Mouse (Mus musculus) stomach, postnatal 0 days (tissue): ENCODE measurements around the gene Rnf19b. TPM values are rescaled to one million over a fixed set of nuclear protein-coding genes. Genes with fewer than 3 reads are reported as not detected.

ENCODE experiments used
- ATAC-seq: fragments of 200-750 bp; cut with Nextera tagmentation; 2 replicates; pipeline ENCODE4 v1.8.0; 2017; ENCODE audit not compliant: low FRiP score, low TSS enrichment
- DNase-seq: peaks from one replicate; pipeline ENCODE4 v3.0.0-alpha.2; 2016; ENCODE audit warnings: low spot score
- H3K27ac ChIP-seq: fragments of 300-500 bp; sonication (generic); replicated peaks from 2 replicates; pipeline ENCODE4 v1.5.1; 2014; ENCODE audit warnings: mild to moderate bottlenecking, control low read depth
- H3K27me3 ChIP-seq: fragments of 300-500 bp; sonication (generic); 2 replicates; pipeline ENCODE4 v1.6.1; 2014; ENCODE audit warnings: low read length; ENCODE audit not compliant: control insufficient read depth, insufficient read depth
- H3K36me3 ChIP-seq: fragments of 300-500 bp; sonication (generic); 2 replicates; pipeline ENCODE4 v1.6.1; 2014; ENCODE audit warnings: low read length, mixed read lengths; ENCODE audit not compliant: control insufficient read depth, insufficient read depth
- H3K4me1 ChIP-seq: fragments of 300-500 bp; sonication (generic); replicated peaks from 2 replicates; pipeline ENCODE4 v1.6.1; 2014; ENCODE audit warnings: antibody characterized with exemption; ENCODE audit not compliant: control insufficient read depth, insufficient read depth
- H3K4me2 ChIP-seq: fragments of 300-500 bp; sonication (generic); replicated peaks from 2 replicates; pipeline ENCODE4 v1.6.1; 2014; ENCODE audit warnings: low read depth, mild to moderate bottlenecking, control low read depth, moderate library complexity
- H3K4me3 ChIP-seq: fragments of 300-500 bp; sonication (generic); 2 replicates; pipeline ENCODE4 v1.5.1; 2014; ENCODE audit warnings: low read depth, low read length, control low read depth
- H3K9ac ChIP-seq: fragments of 300-500 bp; sonication (generic); 2 replicates; pipeline ENCODE4 v1.6.1; 2014; ENCODE audit warnings: mild to moderate bottlenecking, low read length, control low read depth, mixed read lengths
- H3K9me3 ChIP-seq: fragments of 300-500 bp; sonication (generic); 2 replicates; pipeline ENCODE4 v1.6.1; 2016; ENCODE audit warnings: low read length; ENCODE audit not compliant: control insufficient read depth
- CTCF ChIP-seq: IDR thresholded peaks from 2 replicates; pipeline ENCODE4 v1.5.1; 2016; ENCODE audit warnings: antibody characterized with exemption, low read depth, mild to moderate bottlenecking, moderate library complexity
- EP300 ChIP-seq: optimal IDR thresholded peaks from 2 replicates; pipeline ENCODE3; 2016; ENCODE audit warnings: antibody characterized with exemption
- WGBS: fragments of 180-500 bp; shearing (Covaris S2); extraction: QIAGEN DNeasy Blood & Tissue Kit; methylation state at CpG from one replicate; pipeline ENCODE4 v1.1.7; 2014; 5-methylcytosine and 5-hydroxymethylcytosine counted together
- polyA plus RNA-seq: library from polyadenylated mRNA; unstranded; fragments of >200 nt; fragmentation: Nextera tagmentation; extraction: Ambion mirVana; gene quantifications from 2 replicates; pipeline ENCODE4 v1.2.1, GENCODE M21; 2015

The Rnf19b gene
- polyA plus RNA-seq, 1 experiment from 2014 or later, result 7.0 TPM

GRCm38 (mm10) chr4:129110804-129111203 is 52.7 kb downstream of the Rnf19b start:
- Histone ChIP-seq H3K9me3 (no peaks in the 10 kb centered on the region), H3K27me3 (no peaks in the 10 kb centered on the region), H3K27ac (no peak overlapping the region), H3K4me3 (no peak overlapping the region), H3K4me1 (0 out of 2 replicates have a peak, but pooled peaks cover 2% of the 10 kb centered on the region), H3K36me3 (no peaks in the 10 kb centered on the region), H3K9ac (no peak overlapping the region), H3K4me2 (no peak overlapping the region)
- WGBS, result 85% methylated on average over 6 of the region's 6 CpGs
- ATAC-seq (no peak), DNase-seq (no peak)
- TF ChIP-seq EP300 (no peak), CTCF (no peak)

GRCm38 (mm10) chr4:129111350-129111749 is 53.3 kb downstream of the Rnf19b start:
- Histone ChIP-seq H3K9ac (no peak overlapping the region), H3K27me3 (no peaks in the 10 kb centered on the region), H3K27ac (no peak overlapping the region), H3K4me2 (no peak overlapping the region), H3K9me3 (no peaks in the 10 kb centered on the region), H3K36me3 (no peaks in the 10 kb centered on the region), H3K4me3 (no peak overlapping the region), H3K4me1 (no peaks in the 10 kb centered on the region)
- DNase-seq, result peak; percentile 46
- ATAC-seq, result no peak
- TF ChIP-seq CTCF (peak; percentile 70), EP300 (no peak)
- WGBS, result 49% methylated on average over 11 of the region's 11 CpGs

- no peaks in the 10 kb centered on the region for H3K4me1 ChIP-seq
- H3K4me3 ChIP-seq, result no peak overlapping the region
- H3K36me3 ChIP-seq, result no peaks in the 10 kb centered on the region
- H3K4me2 ChIP-seq, result peak overlapping the region; percentile 27; the same call in 1 of the 2 replicates
- no peak overlapping the region for H3K27ac ChIP-seq
- no peaks in the 10 kb centered on the region for H3K9me3 ChIP-seq
- no peak for DNase-seq
- no peak overlapping the region for H3K9ac ChIP-seq
- ATAC-seq, result no peak
- TF ChIP-seq EP300, result no peak
- no peak for TF ChIP-seq CTCF
- 37% methylated on average over 12 of the region's 13 CpGs for WGBS
- no peaks in the 10 kb centered on the region for H3K27me3 ChIP-seq
Measured at GRCm38 (mm10) chr4:129112231-129112630, 54.2 kb downstream of the Rnf19b start.

GRCm38 (mm10) chr4:129113083-129113988 is 55.3 kb downstream of the Rnf19b start:
- Histone ChIP-seq H3K9me3 (no peaks in the 10 kb centered on the region), H3K27ac (no peak overlapping the region), H3K4me3 (no peak overlapping the region), H3K36me3 (no peaks in the 10 kb centered on the region), H3K9ac (no peak overlapping the region), H3K4me2 (no peak overlapping the region), H3K27me3 (no peaks in the 10 kb centered on the region), H3K4me1 (no peaks in the 10 kb centered on the region)
- 33% methylated on average over 28 of the region's 28 CpGs for WGBS
- TF ChIP-seq CTCF (peak; percentile 99), EP300 (no peak)
- DNase-seq, result peak; percentile 89
- ATAC-seq, result peak; percentile 79

GRCm38 (mm10) chr4:129116703-129117102 is 58.6 kb downstream of the Rnf19b start:
- H3K27me3 ChIP-seq, result no peaks in the 10 kb centered on the region
- 97% methylated on average over 8 of the region's 8 CpGs for WGBS
- H3K27ac ChIP-seq, result no peak overlapping the region

GRCm38 (mm10) chr4:129117720-129118510 is 59.8 kb downstream of the Rnf19b start:
- Histone ChIP-seq H3K27me3 (no peaks in the 10 kb centered on the region), H3K9me3 (no peaks in the 10 kb centered on the region), H3K4me3 (no peak overlapping the region), H3K4me2 (no peak overlapping the region), H3K36me3 (no peaks in the 10 kb centered on the region), H3K9ac (no peak overlapping the region), H3K4me1 (peaks cover 3% of the 10 kb centered on the region; the same call in 1 of the 2 replicates), H3K27ac (no peak overlapping the region)
- ATAC-seq (no peak), DNase-seq (no peak)
- no peak for TF ChIP-seq CTCF
- WGBS, result 84% methylated on average over 14 of the region's 14 CpGs

More at GRCm38 (mm10) chr4:129116703-129117102, 58.6 kb downstream of the Rnf19b start:
- Histone ChIP-seq H3K9ac (no peak overlapping the region), H3K4me2 (no peak overlapping the region), H3K36me3 (no peaks in the 10 kb centered on the region), H3K9me3 (no peaks in the 10 kb centered on the region), H3K4me3 (no peak overlapping the region), H3K4me1 (peaks cover 3% of the 10 kb centered on the region; the same call in 1 of the 2 replicates)
- no peak for ATAC-seq
- no peak for DNase-seq
- TF ChIP-seq CTCF (no peak), EP300 (no peak)
